Mouse (Mus musculus) lung, postnatal 0 days (tissue): ENCODE measurements around the gene Cavin3.

Source experiments
- CTCF ChIP-seq: IDR thresholded peaks from 2 replicates; pipeline ENCODE4 v1.5.1; 2016; ENCODE audit warnings: antibody characterized with exemption, mild to moderate bottlenecking
- EP300 ChIP-seq: IDR thresholded peaks from 2 replicates; pipeline ENCODE4 v1.6.1; 2016; ENCODE audit warnings: antibody characterized with exemption, mild to moderate bottlenecking, control low read depth

DNA sequence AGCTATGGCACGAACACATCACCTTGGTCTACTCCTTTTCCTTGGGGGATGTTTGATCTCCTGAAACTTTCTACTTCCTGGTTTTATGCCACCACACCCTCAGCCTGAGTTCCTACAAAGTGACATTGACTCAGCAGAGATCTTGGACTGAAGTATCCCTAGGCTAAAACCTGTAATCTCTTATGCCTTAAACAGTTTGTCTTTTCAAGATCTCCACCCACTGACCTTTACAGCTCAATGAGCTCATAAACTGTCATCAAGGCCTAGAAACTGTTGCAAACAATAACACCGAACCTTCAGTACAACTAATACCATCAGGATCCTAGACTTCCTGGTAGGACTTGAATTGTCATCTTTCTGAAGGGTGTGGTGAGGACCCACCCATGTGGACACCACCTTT lies 42.1 kb upstream of the Cavin3 start:
- no peak for TF ChIP-seq CTCF
- no peak for TF ChIP-seq EP300
